Comparison of ENCODE assay signal across 8 mouse cellular contexts in the genomic region with DNA sequence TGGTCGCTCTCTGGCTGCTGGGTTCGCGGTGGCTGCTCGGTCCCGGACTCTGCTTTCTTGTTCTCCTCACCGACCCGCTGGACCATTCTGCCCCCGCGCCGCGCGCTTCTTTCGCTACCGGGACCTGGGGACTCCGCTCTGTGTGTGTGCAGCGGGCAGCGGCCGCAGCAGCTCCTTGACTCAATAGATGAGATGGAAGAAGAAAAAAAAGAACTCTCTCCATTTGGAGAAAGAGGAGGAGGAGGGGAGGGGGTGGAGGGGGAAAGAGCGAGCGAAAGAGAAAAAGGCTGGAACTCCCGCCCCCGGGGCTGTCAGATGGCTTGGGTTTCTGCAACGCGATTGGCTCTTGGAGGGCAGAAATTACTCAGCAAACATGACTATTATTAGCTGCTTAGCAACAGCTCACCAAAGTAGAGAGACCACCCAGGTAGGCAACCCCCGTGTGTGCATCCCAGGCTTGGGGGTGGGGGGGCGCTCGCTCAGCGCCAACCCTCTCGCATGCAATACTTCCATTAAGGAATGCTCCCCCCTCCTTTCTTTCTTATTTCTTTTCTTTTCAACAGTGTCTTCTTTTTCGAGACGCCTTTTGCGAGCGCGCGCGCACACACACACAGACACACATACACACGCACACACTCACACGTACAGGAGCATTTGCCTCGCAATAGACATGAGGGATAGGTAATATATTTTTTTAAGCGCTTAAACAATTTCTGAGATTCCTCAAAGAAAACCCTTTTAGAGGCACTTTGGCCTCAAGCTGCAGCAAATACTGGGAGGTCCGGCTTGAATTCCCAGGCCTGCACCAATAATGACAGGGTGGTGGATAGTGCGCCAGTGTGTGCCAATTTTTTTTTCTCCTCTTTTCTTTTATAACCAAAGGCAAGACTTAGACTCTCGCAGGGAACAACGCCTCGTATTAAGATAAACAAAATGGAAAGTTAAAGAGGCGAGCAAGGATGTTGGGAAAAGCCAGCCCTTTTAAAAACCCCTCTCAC. TPM values are rescaled to one million over a fixed set of nuclear protein-coding genes. Genes with fewer than 3 reads are reported as not detected.
DNase-seq lines count a peak whose midpoint lies in the region; ATAC-seq and TF ChIP-seq lines count a peak whose summit lies in the region.

No protein-coding gene starts in this region.

- no peak for TF ChIP-seq EP300 in heart, postnatal 0 days (IDR thresholded peaks at IDR 0.05; ENCODE audit: low read depth)

- H3K4me3 ChIP-seq in E14TG2a.4 (replicated peaks; ENCODE audit: low read length): peak overlapping the region; percentile 92
- H3K4me3 ChIP-seq in forebrain, embryonic 11.5 days (ENCODE audit: low read depth, low read length): peak overlapping the region; percentile 94
- peak overlapping the region; percentile 77 for H3K4me3 ChIP-seq in heart, postnatal 0 days (ENCODE audit: low read depth, low read length)

- DNase-seq in c-Kit-positive CD71-positive TER-119-negative erythroid progenitor cells, embryonic 14.5 days (ENCODE audit: low read depth): peak; percentile 84
- DNase-seq in forebrain, embryonic 11.5 days (ENCODE audit: low spot score): peak; percentile 94
- DNase-seq in heart, postnatal 0 days (ENCODE audit: low spot score): peak; percentile 92
- DNase-seq in kidney, postnatal 4 days: peak; percentile 86 to 92
- DNase-seq in lung, adult 18-20 months: peak; percentile 88
- DNase-seq in thymus, adult 18-20 months: peak; percentile 56 to 65

- peaks cover 58% of the 10 kb centered on the region for H3K4me1 ChIP-seq in E14TG2a.4 (replicated peaks; ENCODE audit: low read depth, low read length)
- peaks cover 24% of the 10 kb centered on the region for H3K4me1 ChIP-seq in forebrain, embryonic 11.5 days (replicated peaks; ENCODE audit: control insufficient read depth, insufficient read depth, low read length)
- H3K4me1 ChIP-seq in heart, postnatal 0 days (ENCODE audit: control insufficient read depth, insufficient read depth): peaks cover 14% of the 10 kb centered on the region

- no peak for TF ChIP-seq CTCF in E14TG2a.4 (conservative IDR thresholded peaks at IDR 0.05; ENCODE audit: low read length)
- TF ChIP-seq CTCF in heart, postnatal 0 days (IDR thresholded peaks at IDR 0.05; ENCODE audit: low read depth): no peak

- peaks cover 23% of the 10 kb centered on the region for H3K36me3 ChIP-seq in E14TG2a.4 (ENCODE audit: insufficient read depth, low read length)
- no peaks in the 10 kb centered on the region for H3K36me3 ChIP-seq in forebrain, embryonic 11.5 days (ENCODE audit: control insufficient read depth, insufficient read depth, low read length)
- no peaks in the 10 kb centered on the region for H3K36me3 ChIP-seq in heart, postnatal 0 days (replicated peaks; ENCODE audit: control insufficient read depth, insufficient read depth, low read length)

- peak overlapping the region; percentile 91 for H3K4me2 ChIP-seq in forebrain, embryonic 11.5 days (ENCODE audit: low read depth, low read length, severe bottlenecking)
- peak overlapping the region; percentile 99 for H3K4me2 ChIP-seq in heart, postnatal 0 days (ENCODE audit: low read depth, low read length)

- under 1% methylated on average over 46 of the region's 46 CpGs for WGBS in forebrain, embryonic 11.5 days
- under 1% methylated on average over 46 of the region's 46 CpGs for WGBS in heart, postnatal 0 days

- peaks cover 23% of the 10 kb centered on the region for H3K27me3 ChIP-seq in E14TG2a.4 (ENCODE audit: insufficient read depth, low read length)
- H3K27me3 ChIP-seq in forebrain, embryonic 11.5 days (ENCODE audit: control insufficient read depth, insufficient read depth, low read length): peaks cover 16% of the 10 kb centered on the region; the same call in 1 of the 2 replicates
- peaks cover 18% of the 10 kb centered on the region for H3K27me3 ChIP-seq in heart, postnatal 0 days (ENCODE audit: control insufficient read depth, insufficient read depth, low read length)

- peak overlapping the region; percentile 99 for H3K27ac ChIP-seq in forebrain, embryonic 11.5 days (ENCODE audit: low read depth, low read length)
- H3K27ac ChIP-seq in heart, postnatal 0 days (ENCODE audit: low read depth): peak overlapping the region; percentile 97

- H3K9me3 ChIP-seq in E14TG2a.4 (ENCODE audit: low read length): no peaks in the 10 kb centered on the region
- no peaks in the 10 kb centered on the region for H3K9me3 ChIP-seq in forebrain, embryonic 11.5 days (ENCODE audit: control insufficient read depth, low read length)
- no peaks in the 10 kb centered on the region for H3K9me3 ChIP-seq in heart, postnatal 0 days (replicated peaks; ENCODE audit: control insufficient read depth, low read length)

- H3K9ac ChIP-seq in forebrain, embryonic 11.5 days (ENCODE audit: low read length): peak overlapping the region; percentile 89
- H3K9ac ChIP-seq in heart, postnatal 0 days (replicated peaks; ENCODE audit: low read depth, low read length): peak overlapping the region; percentile 89

- peak; percentile 66 for ATAC-seq in forebrain, embryonic 11.5 days (replicated peaks; ENCODE audit: low FRiP score)
- ATAC-seq in heart, postnatal 0 days (ENCODE audit: insufficient read depth, low read depth): peak; percentile 17
- peak; percentile 23; the same call in 1 of the 2 replicates for ATAC-seq in neutrophil, adult 5-6 weeks (ENCODE audit: extremely low read depth, insufficient number of reproducible peaks, low FRiP score, poor library complexity, severe bottlenecking)

RNA-seq across cellular contexts. Expression of a gene that starts 7.1 kb away (rescaled TPM):
- 25.1 and 26.0 TPM in 2 replicates for polyA plus RNA-seq in forebrain, embryonic 11.5 days (2014; fragmentation: Nextera tagmentation; extraction: Ambion mirVana)
- 10.4 and 10.6 TPM in 2 replicates for total RNA-seq in heart, postnatal 0 days (2014; rRNA removed; ENCODE audit: low replicate concordance)
- polyA plus RNA-seq in heart, postnatal 0 days (2015; fragmentation: Nextera tagmentation; extraction: Ambion mirVana): 2.3 and 2.9 TPM in 2 replicates
- total RNA-seq in neutrophil, adult 5-6 weeks (2017): 6.3 and 6.8 TPM in 2 replicates

Comparison
In these comparisons a context has a peak if more than half of its experiments do, and no peak if none do; other contexts are left out.
1. Peak in every context shown above with its lines: DNase-seq, ATAC-seq, H3K4me3 ChIP-seq and H3K27ac ChIP-seq.